Comparison of ENCODE assay signal across 8 mouse cellular contexts in the genomic region with DNA sequence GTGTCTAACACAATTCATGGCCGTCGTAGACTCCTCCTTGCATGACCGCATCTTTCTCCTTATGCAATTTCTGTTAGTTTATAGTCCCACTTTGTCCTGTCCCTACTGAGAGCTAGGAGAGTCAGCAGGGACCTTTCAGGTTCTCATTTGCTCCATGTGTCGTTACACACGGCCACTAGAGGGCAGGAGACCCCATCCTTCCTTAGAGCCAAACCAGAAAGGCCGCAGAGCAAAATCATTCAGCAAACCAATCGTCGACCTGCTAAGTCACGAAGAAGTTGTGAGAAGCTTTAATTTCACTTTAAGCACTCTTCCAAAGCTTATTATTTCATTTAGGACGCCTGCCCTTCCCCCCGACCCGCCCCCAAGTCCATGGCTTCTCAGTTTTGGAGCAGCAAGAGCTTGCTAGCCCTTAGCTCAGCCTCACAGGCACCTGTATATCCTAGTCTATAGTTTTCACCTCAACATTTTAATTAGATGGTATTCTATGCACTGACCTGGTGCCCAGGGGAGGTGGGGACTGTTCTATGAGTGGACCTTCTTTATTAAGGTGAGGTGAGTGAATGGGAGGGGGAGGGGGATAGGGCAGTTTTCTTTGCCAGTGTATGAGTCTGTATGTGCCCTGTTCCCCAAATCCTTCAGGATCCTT. TPM values are rescaled to one million over a fixed set of nuclear protein-coding genes. Genes with fewer than 3 reads are reported as not detected.
DNase-seq lines count a peak whose midpoint lies in the region; ATAC-seq and TF ChIP-seq lines count a peak whose summit lies in the region.

No protein-coding gene starts in this region.

- CTCF ChIA-PET in Patski (lab: Charles Lee) = interaction anchor here (0.7 to 5.6 kb wide), 34 partner anchors 12 to 468 kb away, joined by 3 to 66 read pairs (median 4); a partner anchor contains a TSS

- no peak overlapping the region for H3K4me3 ChIP-seq in heart, embryonic 13.5 days
- H3K4me3 ChIP-seq in kidney, postnatal 0 days (replicated peaks; ENCODE audit: low read depth, low read length) = no peak overlapping the region
- H3K4me3 ChIP-seq in lung, embryonic 14.5 days (ENCODE audit: low read depth, low read length) = no peak overlapping the region

- POLR2A ChIA-PET in Patski (lab: Charles Lee) = interaction anchor here (1.3 kb wide), 1 partner anchor 196 kb away, joined by 4 read pairs; a partner anchor contains a TSS

- no peaks in the 10 kb centered on the region for H3K9me3 ChIP-seq in heart, embryonic 13.5 days
- no peaks in the 10 kb centered on the region for H3K9me3 ChIP-seq in kidney, postnatal 0 days (replicated peaks; ENCODE audit: low read length)
- H3K9me3 ChIP-seq in lung, embryonic 14.5 days (ENCODE audit: low read depth, low read length) = no peaks in the 10 kb centered on the region

- 0 out of 2 replicates have a peak overlapping the region, but pooled peaks have one; percentile 24 for H3K27ac ChIP-seq in heart, embryonic 13.5 days (replicated peaks)
- H3K27ac ChIP-seq in kidney, postnatal 0 days = no peak overlapping the region
- H3K27ac ChIP-seq in lung, embryonic 14.5 days (ENCODE audit: low read depth) = no peak overlapping the region

- H3K9ac ChIP-seq in heart, embryonic 13.5 days = peak overlapping the region; percentile 63; the same call in 1 of the 2 replicates
- no peak overlapping the region for H3K9ac ChIP-seq in kidney, postnatal 0 days (ENCODE audit: low read depth, low read length)
- no peak overlapping the region for H3K9ac ChIP-seq in lung, embryonic 14.5 days

- in situ Hi-C loops in Patski (cut with MboI; ENCODE audit: low pct_unique_long_range_greater_than_20kb) = loop anchor here (5.0 kb wide), 3 partner anchors 127 to 317 kb away; a partner anchor contains a TSS

- H3K36me3 ChIP-seq in heart, embryonic 13.5 days = no peaks in the 10 kb centered on the region
- H3K36me3 ChIP-seq in kidney, postnatal 0 days (ENCODE audit: insufficient read depth, low read length) = no peaks in the 10 kb centered on the region
- H3K36me3 ChIP-seq in lung, embryonic 14.5 days (ENCODE audit: insufficient read depth) = no peaks in the 10 kb centered on the region

- no peaks in the 10 kb centered on the region for H3K27me3 ChIP-seq in Patski
- H3K27me3 ChIP-seq in heart, embryonic 13.5 days (replicated peaks) = peaks cover 3% of the 10 kb centered on the region; the same call in 1 of the 2 replicates
- H3K27me3 ChIP-seq in kidney, postnatal 0 days (ENCODE audit: insufficient read depth, low read length) = no peaks in the 10 kb centered on the region
- H3K27me3 ChIP-seq in lung, embryonic 14.5 days (ENCODE audit: insufficient read depth, low read length) = no peaks in the 10 kb centered on the region

- 12% methylated on average over 12 of the region's 12 CpGs for WGBS in heart, embryonic 13.5 days
- WGBS in kidney, postnatal 0 days = 7% methylated on average over 12 of the region's 12 CpGs
- WGBS in lung, embryonic 14.5 days = 10% methylated on average over 12 of the region's 12 CpGs

- TF ChIP-seq CTCF in Patski (IDR thresholded peaks at IDR 0.05) = peak; percentile 92
- TF ChIP-seq CTCF in kidney, postnatal 0 days (IDR thresholded peaks at IDR 0.05; ENCODE audit: low read depth) = peak; percentile 87
- TF ChIP-seq CTCF in lung, embryonic 14.5 days (IDR thresholded peaks at IDR 0.05; ENCODE audit: low read depth) = peak; percentile 90

- no peaks in the 10 kb centered on the region for H3K4me1 ChIP-seq in heart, embryonic 13.5 days
- no peaks in the 10 kb centered on the region for H3K4me1 ChIP-seq in kidney, postnatal 0 days (replicated peaks; ENCODE audit: insufficient read depth, low read length)
- H3K4me1 ChIP-seq in lung, embryonic 14.5 days (ENCODE audit: insufficient read depth) = no peaks in the 10 kb centered on the region

- ATAC-seq in Patski = peak; percentile 45
- no peak for ATAC-seq in heart, embryonic 13.5 days (ENCODE audit: extremely low read depth, insufficient number of reproducible peaks, low FRiP score, low TSS enrichment)
- 0 out of 2 replicates have a peak, but pooled peaks have one; percentile 34 for ATAC-seq in kidney, postnatal 0 days (replicated peaks; ENCODE audit: low FRiP score, low read depth)
- peak; percentile 56; the same call in 1 of the 2 replicates for ATAC-seq in lung, embryonic 14.5 days (ENCODE audit: insufficient read depth)

- DNase-seq in A20 (ENCODE audit: low read depth, low spot score) (peak; percentile 84), Patski (ENCODE audit: low read depth, low spot score) (no peak)
- DNase-seq in embryo, embryonic 10 days (ENCODE audit: low spot score) = peak; percentile 82
- peak; percentile 89 for DNase-seq in kidney, postnatal 0 days (ENCODE audit: low spot score)
- DNase-seq in lung, embryonic 14.5 days = peak; percentile 91
- DNase-seq in retina, adult 2 months (ENCODE audit: low read depth, low spot score) = peak; percentile 37
- DNase-seq in thymus, postnatal 36 days = peak; percentile 77

- H3K4me2 ChIP-seq in heart, embryonic 13.5 days = 0 out of 2 replicates have a peak overlapping the region, but pooled peaks have one; percentile 22
- 0 out of 2 replicates have a peak overlapping the region, but pooled peaks have one; percentile 2 for H3K4me2 ChIP-seq in kidney, postnatal 0 days (ENCODE audit: low read length)
- no peak overlapping the region for H3K4me2 ChIP-seq in lung, embryonic 14.5 days

RNA-seq across cellular contexts. Expression of a gene that starts 1.2 kb away (rescaled TPM):
- polyA plus RNA-seq in Patski (2021) = 7.3 TPM
- 1.1 and 1.2 TPM in 2 replicates for polyA plus RNA-seq in heart, embryonic 13.5 days (2015; fragmentation: Nextera tagmentation; extraction: Ambion mirVana)
- polyA plus RNA-seq in kidney, postnatal 0 days (2015; fragmentation: Nextera tagmentation; extraction: Ambion mirVana) = 4.2 and 4.5 TPM in 2 replicates
- 1.3 and 1.5 TPM in 2 replicates for polyA plus RNA-seq in lung, embryonic 14.5 days (2014; fragmentation: Nextera tagmentation; extraction: Ambion mirVana)

RNA-seq across cellular contexts. Expression of a gene that starts 19.2 kb away (rescaled TPM):
- polyA plus RNA-seq in Patski (2021) = 25.6 TPM
- polyA plus RNA-seq in heart, embryonic 13.5 days (2015; fragmentation: Nextera tagmentation; extraction: Ambion mirVana) = 1.2 TPM in 2 replicates
- 7.1 and 7.9 TPM in 2 replicates for polyA plus RNA-seq in kidney, postnatal 0 days (2015; fragmentation: Nextera tagmentation; extraction: Ambion mirVana)
- polyA plus RNA-seq in lung, embryonic 14.5 days (2014; fragmentation: Nextera tagmentation; extraction: Ambion mirVana) = 0.34 and 0.49 TPM in 2 replicates

RNA-seq across cellular contexts. Expression of a gene that starts 30.1 kb away (rescaled TPM):
- polyA plus RNA-seq in Patski (2021) = 20.6 TPM
- polyA plus RNA-seq in heart, embryonic 13.5 days (2015; fragmentation: Nextera tagmentation; extraction: Ambion mirVana) = 7.5 and 8.7 TPM in 2 replicates
- 13.7 and 15.2 TPM in 2 replicates for polyA plus RNA-seq in kidney, postnatal 0 days (2015; fragmentation: Nextera tagmentation; extraction: Ambion mirVana)
- polyA plus RNA-seq in lung, embryonic 14.5 days (2014; fragmentation: Nextera tagmentation; extraction: Ambion mirVana) = 11.7 and 12.7 TPM in 2 replicates

RNA-seq across cellular contexts. Expression of a gene that starts 38.6 kb away (rescaled TPM):
- polyA plus RNA-seq in Patski (2021) = 0.73 TPM
- 18.4 and 19.1 TPM in 2 replicates for polyA plus RNA-seq in heart, embryonic 13.5 days (2015; fragmentation: Nextera tagmentation; extraction: Ambion mirVana)
- 71.3 and 75.4 TPM in 2 replicates for polyA plus RNA-seq in kidney, postnatal 0 days (2015; fragmentation: Nextera tagmentation; extraction: Ambion mirVana)
- polyA plus RNA-seq in lung, embryonic 14.5 days (2014; fragmentation: Nextera tagmentation; extraction: Ambion mirVana) = 25.6 and 27.8 TPM in 2 replicates

RNA-seq across cellular contexts. Expression of a gene that starts 43.9 kb away (rescaled TPM):
- polyA plus RNA-seq in Patski (2021) = 8.7 TPM
- 4.8 and 5.5 TPM in 2 replicates for polyA plus RNA-seq in heart, embryonic 13.5 days (2015; fragmentation: Nextera tagmentation; extraction: Ambion mirVana)
- polyA plus RNA-seq in kidney, postnatal 0 days (2015; fragmentation: Nextera tagmentation; extraction: Ambion mirVana) = 6.4 and 7.7 TPM in 2 replicates
- polyA plus RNA-seq in lung, embryonic 14.5 days (2014; fragmentation: Nextera tagmentation; extraction: Ambion mirVana) = 7.6 and 7.8 TPM in 2 replicates
